ENCODE assay signal across 9 mouse cellular contexts in genomic region chr2:58160541-58161307, GRCm38 (mm10). TPM values are rescaled to one million over a fixed set of nuclear protein-coding genes. Genes with fewer than 3 reads are reported as not detected.
DNase-seq lines count a peak whose midpoint lies in the region; ATAC-seq and TF ChIP-seq lines count a peak whose summit lies in the region.
"Had no signal": no experiment of that assay in that cellular context is flagged by ENCODE, and none has a peak within 500 bp of the region (broad histone marks: within the 10 kb centered on the region; RNA-seq: fewer than 3 reads in every experiment).

No protein-coding gene starts in this region.

- intact Hi-C loops in left cerebral cortex, adult 2 months (cut with DNase I): no loop called here

- no peaks in the 10 kb centered on the region for H3K9me3 ChIP-seq in liver, postnatal 0 days (ENCODE audit: low read length)
- H3K9me3 ChIP-seq in forebrain, embryonic 15.5 days: no peaks in the 10 kb centered on the region

- 0 out of 2 replicates have a peak overlapping the region, but pooled peaks have one; percentile 21 for H3K27ac ChIP-seq in embryonic fibroblast, embryonic 13.5 days (ENCODE audit: insufficient read depth, low read length)
- peak overlapping the region; percentile 58 for H3K27ac ChIP-seq in liver, postnatal 0 days (ENCODE audit: low read depth)
- H3K27ac ChIP-seq in left cerebral cortex, adult 2 months: no peak overlapping the region
- no peak overlapping the region for H3K27ac ChIP-seq in forebrain, embryonic 15.5 days (replicated peaks)

- peak; percentile 41 for ATAC-seq in liver, postnatal 0 days
- no peak for ATAC-seq in erythroid progenitor cell, adult 5-6 weeks (replicated peaks; ENCODE audit: low FRiP score, poor library complexity, severe bottlenecking)
- ATAC-seq in forebrain, embryonic 15.5 days (replicated peaks): no peak
- ATAC-seq: forebrain, embryonic 14.5 days had no signal

- peak; percentile 60 to 67 for DNase-seq in spleen, postnatal 36 days (ENCODE audit: low spot score in 2 of 2)
- no peak for DNase-seq in spleen, adult 12 weeks (ENCODE audit: low spot score)
- DNase-seq in liver, postnatal 0 days: peak; percentile 18
- DNase-seq in thymus, postnatal 14 days: peak; percentile 62
- DNase-seq in left cerebral cortex, adult 2 months (ENCODE audit: extremely low spot score in 1 of 2, low spot score in 2 of 2): no peak

- H3K9ac ChIP-seq in liver, postnatal 0 days (replicated peaks): no peak overlapping the region; the same call in 1 of the 2 replicates
- H3K9ac ChIP-seq in forebrain, embryonic 15.5 days (replicated peaks): no peak overlapping the region

- no peak for TF ChIP-seq EP300 in liver, postnatal 0 days (IDR thresholded peaks at IDR 0.05; ENCODE audit: low read depth)

- H3K4me1 ChIP-seq in embryonic fibroblast, embryonic 13.5 days (ENCODE audit: control insufficient read depth, insufficient read depth, low read length): peaks cover 10% of the 10 kb centered on the region
- H3K4me1 ChIP-seq in liver, postnatal 0 days (ENCODE audit: insufficient read depth): no peaks in the 10 kb centered on the region
- no peaks in the 10 kb centered on the region for H3K4me1 ChIP-seq in forebrain, embryonic 15.5 days

- TF ChIP-seq POLR2A in embryonic fibroblast, embryonic 13.5 days (IDR thresholded peaks at IDR 0.05; ENCODE audit: low read depth, low read length): no peak

- TF ChIP-seq CTCF in embryonic fibroblast, embryonic 13.5 days (IDR thresholded peaks at IDR 0.05; ENCODE audit: borderline replicate concordance, insufficient read depth, low read length): no peak
- TF ChIP-seq CTCF in liver, postnatal 0 days (IDR thresholded peaks at IDR 0.05; ENCODE audit: low read depth): no peak
- no peak for TF ChIP-seq CTCF in left cerebral cortex, adult 2 months (IDR thresholded peaks at IDR 0.05)

- H3K4me2 ChIP-seq in liver, postnatal 0 days (ENCODE audit: low read depth, low read length): peak overlapping the region; percentile 68
- H3K4me2 ChIP-seq in forebrain, embryonic 15.5 days (replicated peaks): no peak overlapping the region

- H3K36me3 ChIP-seq in liver, postnatal 0 days (replicated peaks; ENCODE audit: insufficient read depth, low read length): no peaks in the 10 kb centered on the region
- no peaks in the 10 kb centered on the region for H3K36me3 ChIP-seq in forebrain, embryonic 15.5 days

- H3K4me3 ChIP-seq in embryonic fibroblast, embryonic 13.5 days (ENCODE audit: insufficient read depth, low read length): no peak overlapping the region
- peak overlapping the region; percentile 51 for H3K4me3 ChIP-seq in liver, postnatal 0 days (ENCODE audit: low read depth, low read length)
- H3K4me3 ChIP-seq in left cerebral cortex, adult 2 months: no peak overlapping the region
- H3K4me3 ChIP-seq in forebrain, embryonic 15.5 days: no peak overlapping the region

- no peaks in the 10 kb centered on the region for H3K27me3 ChIP-seq in liver, postnatal 0 days (ENCODE audit: insufficient read depth, low read length)
- H3K27me3 ChIP-seq in forebrain, embryonic 15.5 days: no peaks in the 10 kb centered on the region

- WGBS in liver, postnatal 0 days (ENCODE audit: insufficient replicate concordance): 32% methylated on average over 21 of the region's 21 CpGs
- WGBS in forebrain, embryonic 15.5 days: 80% methylated on average over 21 of the region's 21 CpGs

RNA-seq across cellular contexts. Expression of gene Cytip, which starts 34.6 kb away (rescaled TPM):
- polyA plus RNA-seq in embryonic fibroblast, embryonic 13.5 days (2011; ENCODE audit: insufficient read length, low read depth, missing spikeins): 0.40 TPM in 1 of 2 replicates, not detected in the other
- 6.8 and 7.5 TPM in 2 replicates for polyA plus RNA-seq in liver, postnatal 0 days (2015; fragmentation: Nextera tagmentation; extraction: Ambion mirVana)
- under 1 TPM in 1 of 2 experiments, not detected in 1; 0.20 TPM for total RNA-seq in left cerebral cortex, adult 2 months (2021)
- total RNA-seq in erythroid progenitor cell, adult 5-6 weeks (2015; ENCODE audit: low replicate concordance): 15.9 and 16.3 TPM in 2 replicates
- total RNA-seq in erythroid progenitor cell, adult 5-6 weeks (2017; ENCODE audit: low replicate concordance): 21.9 and 32.7 TPM in 2 replicates
- 0.09 TPM in 1 of 2 replicates, not detected in the other for polyA plus RNA-seq in forebrain, embryonic 15.5 days (2015; fragmentation: Nextera tagmentation; extraction: Ambion mirVana)
- polyA plus RNA-seq: forebrain, embryonic 14.5 days had no signal

Comparison
In these comparisons a context has a peak if more than half of its experiments do, and no peak if none do; other contexts are left out.
1. DNase-seq: peak in spleen, postnatal 36 days (2 of 2), liver, postnatal 0 days (single experiment) and thymus, postnatal 14 days (single experiment); none in spleen, adult 12 weeks (single experiment) and left cerebral cortex, adult 2 months (0 of 2).
2. H3K27ac ChIP-seq: peak in embryonic fibroblast, embryonic 13.5 days (single experiment) and liver, postnatal 0 days (single experiment); none in left cerebral cortex, adult 2 months (single experiment) and forebrain, embryonic 15.5 days (single experiment).